Mouse (Mus musculus) spleen, adult 2 months (tissue): ENCODE measurements around the gene Gm815. TPM values are rescaled to one million over a fixed set of nuclear protein-coding genes. Genes with fewer than 3 reads are reported as not detected.

Experiments used
- DNase-seq, 2 experiments: peaks; one replicate each; pipeline versions ENCODE4 v3.0.0 to v3.0.0-alpha.2; 2012 to 2021; ENCODE audit warnings: low spot score in 2 of 2, low read depth in 1 of 2
- H3K27ac ChIP-seq: fragments of 200-500 bp; 2 replicates; pipeline ENCODE4 v1.5.1; 2012; ENCODE audit warnings: low read length, inconsistent platforms; ENCODE audit not compliant: insufficient read depth
- H3K27me3 ChIP-seq: fragments of 200-500 bp; 2 replicates; pipeline ENCODE4 v1.6.1; 2012; ENCODE audit warnings: mild to moderate bottlenecking, moderate library complexity, low read length, inconsistent platforms; ENCODE audit not compliant: control insufficient read depth, insufficient read depth
- H3K36me3 ChIP-seq: fragments of 200-500 bp; 2 replicates; pipeline ENCODE4 v1.6.1; 2012; ENCODE audit warnings: mild to moderate bottlenecking, low read length, inconsistent platforms; ENCODE audit not compliant: control insufficient read depth, insufficient read depth
- H3K4me1 ChIP-seq: fragments of 200-500 bp; 2 replicates; pipeline ENCODE4 v1.6.1; 2011; ENCODE audit warnings: inconsistent platforms; ENCODE audit not compliant: control insufficient read depth, insufficient read depth, insufficient read length
- H3K4me3 ChIP-seq: fragments of 200-500 bp; 2 replicates; pipeline ENCODE4 v1.5.1; 2011; ENCODE audit warnings: mild to moderate bottlenecking, inconsistent platforms; ENCODE audit not compliant: insufficient read depth, insufficient read length; ENCODE audit errors: extremely low read depth
- CTCF ChIP-seq: fragments of 200-500 bp; IDR thresholded peaks from 2 replicates; pipeline ENCODE4 v1.5.1; 2011; ENCODE audit warnings: mild to moderate bottlenecking, inconsistent platforms; ENCODE audit not compliant: insufficient read depth, insufficient read length, insufficient replicate concordance; ENCODE audit errors: extremely low read depth
- POLR2A ChIP-seq: fragments of 200-500 bp; IDR thresholded peaks from 2 replicates; pipeline ENCODE4 v1.6.1; 2011; ENCODE audit warnings: low read depth, low read length, inconsistent platforms
- WGBS: fragments of 180-500 bp; shearing (Covaris S2); methylation state at CpG from one replicate; pipeline ENCODE4 v1.1.7; 2018; 5-methylcytosine and 5-hydroxymethylcytosine counted together
- polyA plus RNA-seq: library from polyadenylated mRNA; depleted of rRNA; stranded (reverse); fragments of >200 nt; gene quantifications from 2 replicates; pipeline ENCODE4 v1.2.3, GENCODE M21; 2012

Gene Gm815
- polyA plus RNA-seq, 1 experiment = not detected

DNA sequence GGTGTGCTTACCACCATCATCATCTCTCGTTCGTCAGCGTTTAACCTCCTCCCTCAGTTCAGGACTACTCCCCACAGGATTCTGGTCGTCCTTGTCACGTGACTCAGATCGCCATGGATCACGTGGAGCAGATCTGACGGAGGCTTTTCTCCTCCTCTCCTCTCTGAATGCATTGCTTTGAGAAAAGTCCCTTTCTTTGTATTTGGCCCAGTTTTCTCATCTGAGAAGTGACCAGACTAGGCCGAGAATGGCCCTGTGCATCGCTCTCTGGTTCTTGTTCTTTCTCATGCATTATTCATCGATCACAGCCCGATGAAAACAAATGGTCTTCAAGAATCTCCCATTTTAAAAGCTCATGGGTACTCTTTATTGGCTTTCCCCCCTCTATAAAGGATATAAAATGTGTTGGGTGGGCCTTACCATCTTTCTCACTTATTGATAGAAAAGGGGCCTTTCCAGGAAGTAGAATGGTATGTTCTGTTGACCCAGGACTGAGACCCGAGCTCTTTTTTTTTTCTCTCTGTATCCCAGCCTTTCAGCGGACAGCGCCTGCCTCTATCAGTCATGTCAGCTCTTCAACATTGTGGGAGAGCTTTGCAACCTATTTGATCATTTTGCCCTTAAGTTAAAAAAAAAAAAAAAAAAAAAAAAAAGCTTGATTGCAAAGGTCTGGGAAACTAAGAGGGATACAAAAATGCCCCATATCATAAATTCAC, 20.5 kb upstream of the Gm815 start:
- H3K36me3 ChIP-seq = no peaks in the 10 kb centered on the region
- 89% methylated on average over 15 of the region's 15 CpGs for WGBS
- no peaks in the 10 kb centered on the region for H3K4me1 ChIP-seq
- no peak for TF ChIP-seq CTCF
- no peak for TF ChIP-seq POLR2A
- no peaks in the 10 kb centered on the region for H3K27me3 ChIP-seq
- no peak overlapping the region for H3K27ac ChIP-seq
- H3K4me3 ChIP-seq = no peak overlapping the region
- DNase-seq = no peak

DNA sequence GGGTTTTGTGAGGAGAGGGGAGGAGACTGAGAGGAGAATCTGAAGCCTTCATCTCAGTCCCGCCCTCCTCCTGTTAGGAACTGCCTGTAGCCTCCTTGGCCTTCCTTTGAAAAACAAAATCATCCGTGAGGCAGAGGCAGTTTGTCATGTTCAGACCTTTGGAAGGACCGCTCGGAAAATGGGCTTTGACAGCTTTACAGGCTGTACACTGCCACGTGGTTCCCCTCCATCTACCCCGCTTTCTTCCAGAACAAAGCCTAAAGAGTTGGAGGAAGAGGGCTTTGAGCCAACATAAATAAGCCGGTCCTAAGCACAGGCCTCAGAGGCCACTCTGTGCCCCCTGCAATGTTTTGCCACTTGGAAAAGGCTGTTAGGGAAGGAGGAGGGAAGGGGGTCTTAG, 19.9 kb upstream of the Gm815 start:
- WGBS = 86% methylated on average over 7 of the region's 7 CpGs
- Histone ChIP-seq H3K27ac (no peak overlapping the region), H3K36me3 (no peaks in the 10 kb centered on the region), H3K4me1 (no peaks in the 10 kb centered on the region), H3K4me3 (no peak overlapping the region), H3K27me3 (no peaks in the 10 kb centered on the region)
- TF ChIP-seq POLR2A (no peak), CTCF (no peak)
- DNase-seq = no peak

GRCm38 (mm10) chr19:26869591-26869990, 16.1 kb upstream of the Gm815 start:
- no peaks in the 10 kb centered on the region for H3K36me3 ChIP-seq
- no peaks in the 10 kb centered on the region for H3K4me1 ChIP-seq
- TF ChIP-seq POLR2A (no peak), CTCF (no peak)
- DNase-seq = no peak
- H3K4me3 ChIP-seq = no peak overlapping the region
- H3K27ac ChIP-seq = no peak overlapping the region
- 74% methylated on average over 3 of the region's 3 CpGs for WGBS
- no peaks in the 10 kb centered on the region for H3K27me3 ChIP-seq

- TF ChIP-seq CTCF (no peak), POLR2A (no peak)
- Histone ChIP-seq H3K27ac (no peak overlapping the region), H3K4me3 (no peak overlapping the region), H3K27me3 (no peaks in the 10 kb centered on the region), H3K4me1 (no peaks in the 10 kb centered on the region), H3K36me3 (no peaks in the 10 kb centered on the region)
- 88% methylated on average over 7 of the region's 7 CpGs for WGBS
- DNase-seq = no peak
Observed at GRCm38 (mm10) chr19:26870280-26870679, 15.4 kb upstream of the Gm815 start.

DNA sequence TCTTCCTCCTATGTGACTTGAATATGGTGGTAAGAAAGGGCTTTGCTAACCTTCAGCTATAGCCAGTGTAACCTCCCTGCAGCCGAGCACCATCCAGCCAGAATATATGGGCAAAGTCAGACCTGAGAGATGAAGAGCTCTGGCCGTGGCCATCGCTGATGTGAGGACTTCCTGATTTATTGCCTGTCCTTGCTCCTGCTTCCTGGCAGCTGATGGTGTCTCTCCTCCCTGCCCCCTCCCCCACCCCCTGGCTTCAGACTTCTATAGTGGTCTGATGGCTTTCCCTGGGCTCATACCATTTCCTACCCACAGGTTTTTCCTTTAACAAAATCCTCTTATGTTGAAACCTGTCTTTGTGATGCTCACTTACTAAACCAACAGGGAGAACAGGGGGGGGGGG, 14.6 kb upstream of the Gm815 start:
- Histone ChIP-seq H3K4me3 (no peak overlapping the region), H3K36me3 (no peaks in the 10 kb centered on the region), H3K27ac (no peak overlapping the region), H3K4me1 (no peaks in the 10 kb centered on the region), H3K27me3 (no peaks in the 10 kb centered on the region)
- TF ChIP-seq POLR2A (no peak), CTCF (no peak)
- WGBS = 41% methylated on average over 3 of the region's 3 CpGs
- no peak for DNase-seq

DNA sequence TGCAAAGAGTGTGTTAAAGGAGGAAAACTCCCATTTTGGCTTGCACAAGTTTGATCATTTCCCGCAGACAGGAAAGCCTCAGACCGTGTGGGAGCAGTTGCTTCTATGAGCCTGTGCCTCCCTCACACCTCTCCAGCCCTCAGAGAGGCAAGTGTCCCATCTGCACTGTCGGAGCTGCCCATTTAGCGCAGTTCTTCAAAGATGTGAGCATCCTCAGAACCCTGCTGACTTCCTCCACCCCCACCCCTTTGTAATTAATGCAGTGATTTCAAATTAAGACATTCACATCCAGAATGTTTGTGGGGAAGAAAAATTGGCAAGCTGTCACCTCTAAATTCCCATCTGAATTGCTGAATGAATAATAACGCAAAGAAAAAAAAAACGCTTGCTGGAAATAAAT, 12.8 kb upstream of the Gm815 start:
- Histone ChIP-seq H3K36me3 (no peaks in the 10 kb centered on the region), H3K4me1 (no peaks in the 10 kb centered on the region), H3K4me3 (no peak overlapping the region), H3K27ac (no peak overlapping the region), H3K27me3 (no peaks in the 10 kb centered on the region)
- TF ChIP-seq CTCF (no peak), POLR2A (no peak)
- WGBS = 91% methylated on average over 6 of the region's 6 CpGs
- DNase-seq = no peak

DNA sequence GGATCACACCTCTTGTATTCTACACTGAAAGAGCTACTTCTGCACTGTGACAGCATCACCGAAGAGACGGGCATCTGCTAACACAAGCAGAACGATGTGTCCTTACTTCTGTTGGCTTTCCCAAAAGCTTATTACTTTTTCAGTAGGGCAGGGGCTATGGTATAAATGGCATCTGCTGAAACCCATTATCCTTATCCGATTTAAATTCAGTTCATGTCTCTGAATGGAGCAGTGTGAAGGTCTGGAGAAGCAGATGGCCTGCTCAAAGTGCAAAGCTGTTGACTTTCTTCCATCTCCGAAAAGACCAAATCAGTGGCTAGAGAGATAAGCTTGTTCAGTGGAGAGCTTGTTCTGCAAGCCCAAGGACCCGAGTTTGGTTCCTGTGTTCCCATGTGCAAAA, 10.1 kb upstream of the Gm815 start:
- H3K27me3 ChIP-seq = no peaks in the 10 kb centered on the region
- DNase-seq = no peak
- TF ChIP-seq POLR2A = no peak
- 95% methylated on average over 6 of the region's 6 CpGs for WGBS
- H3K36me3 ChIP-seq = no peaks in the 10 kb centered on the region
- H3K4me1 ChIP-seq = no peaks in the 10 kb centered on the region
- H3K27ac ChIP-seq = no peak overlapping the region
- H3K4me3 ChIP-seq = no peak overlapping the region
